Mouse (Mus musculus) embryo, embryonic 10 days (tissue): Measurements from ENCODE around the gene Acsm1.
"Not testable (repeated sequence)": the region's sequence is repeated elsewhere in the genome, so short reads cannot be mapped to it uniquely, and the experiment has no call there.

Source experiments
- DNase-seq: peaks from one replicate; pipeline ENCODE4 v3.0.0-alpha.2; 2015; ENCODE audit warnings: low spot score

Gene Acsm1

DNA sequence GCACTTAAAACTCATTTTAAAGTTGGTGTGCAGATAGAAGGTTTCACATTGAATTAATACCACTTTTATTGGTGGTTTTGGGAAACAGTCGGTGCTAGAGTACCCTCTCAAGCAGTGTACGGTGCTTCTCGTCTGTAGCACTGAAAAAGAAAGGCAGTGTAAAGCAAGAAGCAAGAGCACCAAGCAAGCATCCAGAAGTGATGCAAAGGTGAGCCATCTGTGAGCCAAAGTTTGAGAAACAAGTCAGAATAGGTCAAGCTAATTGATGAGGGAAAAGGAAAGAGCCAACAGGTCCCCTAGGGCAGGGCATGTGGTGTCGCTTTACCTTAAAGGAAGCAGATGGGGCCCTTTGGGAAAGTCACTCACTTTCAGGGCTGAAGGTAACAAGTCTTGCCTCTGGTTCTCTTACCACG lies at the start of gene Acsm1:
Gene Acsm1, plus strand, starts transcription at position 363 of the 413 bp plus-strand sequence.
- no peak for DNase-seq

GRCm38 (mm10) chr7:119559789-119560451 lies 46.9 kb upstream of the Acsm1 start:
- DNase-seq = no peak

DNA sequence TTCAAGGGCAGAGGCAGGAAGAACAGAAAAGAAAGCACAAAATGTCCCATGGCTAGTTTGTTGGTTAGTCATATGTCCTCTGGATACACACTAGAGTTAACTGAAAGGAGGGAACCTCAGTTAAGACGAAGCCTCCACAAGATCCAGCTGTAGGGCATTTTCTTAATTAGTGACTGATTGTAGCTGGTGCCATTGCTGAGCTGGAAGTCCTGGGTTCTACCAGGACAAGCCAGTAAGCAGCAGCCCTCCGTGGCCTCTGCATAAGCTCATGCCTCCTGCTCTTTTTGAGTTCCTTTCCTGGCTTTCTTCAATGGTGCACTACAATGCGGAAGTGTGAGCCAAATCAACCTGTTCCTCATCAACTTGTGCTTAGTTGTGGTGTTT lies 46.4 kb upstream of the Acsm1 start:
- no peak for DNase-seq

GRCm38 (mm10) chr7:119561441-119561840 lies 45.4 kb upstream of the Acsm1 start:
- DNase-seq = no peak

- DNase-seq = not testable (repeated sequence)
Observed at GRCm38 (mm10) chr7:119562476-119562875, 44.4 kb upstream of the Acsm1 start.

DNA sequence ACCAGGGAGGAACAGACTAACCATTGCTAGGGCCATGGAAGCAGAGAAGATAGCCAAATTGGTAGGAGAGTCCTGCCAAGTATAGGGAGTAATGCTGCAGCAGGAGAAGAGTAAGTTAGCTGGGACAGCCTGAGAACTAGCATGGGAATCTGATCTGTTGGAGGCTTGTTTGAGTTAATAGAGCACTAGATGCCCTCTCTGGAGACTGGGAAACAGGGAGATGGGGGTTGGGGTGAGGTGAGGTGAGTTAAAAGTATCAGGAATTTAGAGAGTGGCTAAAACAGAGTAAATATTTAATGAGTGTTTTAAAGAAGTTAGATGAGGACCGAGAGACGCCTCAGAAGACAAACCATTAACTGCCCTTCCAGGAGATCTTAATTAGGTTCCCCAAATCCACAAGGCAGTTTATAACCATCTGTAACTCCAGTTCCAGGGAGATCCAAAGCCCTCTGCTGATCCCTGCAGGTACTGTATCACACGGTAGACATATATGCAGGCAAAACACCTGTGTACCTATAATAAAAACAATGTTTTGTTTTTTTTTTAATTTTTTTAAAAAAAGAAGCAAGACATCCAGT lies 12.2 kb upstream of the Acsm1 start:
- DNase-seq = no peak

- DNase-seq = no peak
Observed at GRCm38 (mm10) chr7:119595306-119595705, 11.5 kb upstream of the Acsm1 start.

DNA sequence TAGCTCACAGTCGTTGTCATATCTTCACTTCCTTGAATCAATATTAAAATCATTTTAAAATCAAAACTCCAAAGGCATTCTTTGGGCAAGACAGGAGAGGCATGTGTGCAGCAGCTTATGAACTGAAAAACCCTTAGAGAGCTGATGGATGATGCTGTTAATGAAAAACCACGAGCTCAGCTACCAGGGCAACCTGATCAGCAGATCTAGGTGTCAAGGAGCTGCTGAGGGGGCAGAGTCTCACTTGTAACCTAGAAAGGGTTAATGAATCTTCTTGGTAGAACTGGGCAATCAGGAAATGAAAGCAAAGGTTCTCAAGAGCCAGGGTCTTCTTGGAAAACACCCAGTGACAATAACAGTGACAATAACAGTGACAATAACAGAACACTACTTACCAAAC lies 10.3 kb upstream of the Acsm1 start:
- DNase-seq = no peak

- DNase-seq = no peak
Observed at GRCm38 (mm10) chr7:119601195-119601953, 5.5 kb upstream of the Acsm1 start.

- no peak for DNase-seq
Observed at GRCm38 (mm10) chr7:119601954-119602317, 4.9 kb upstream of the Acsm1 start.

- no peak for DNase-seq
Observed at GRCm38 (mm10) chr7:119604903-119605483, 1.8 kb upstream of the Acsm1 start.

GRCm38 (mm10) chr7:119605926-119606663 lies 731 bp upstream of the Acsm1 start:
- no peak for DNase-seq

- DNase-seq = no peak
Observed at GRCm38 (mm10) chr7:119607796-119608515, 1.1 kb downstream of the Acsm1 start.

DNA sequence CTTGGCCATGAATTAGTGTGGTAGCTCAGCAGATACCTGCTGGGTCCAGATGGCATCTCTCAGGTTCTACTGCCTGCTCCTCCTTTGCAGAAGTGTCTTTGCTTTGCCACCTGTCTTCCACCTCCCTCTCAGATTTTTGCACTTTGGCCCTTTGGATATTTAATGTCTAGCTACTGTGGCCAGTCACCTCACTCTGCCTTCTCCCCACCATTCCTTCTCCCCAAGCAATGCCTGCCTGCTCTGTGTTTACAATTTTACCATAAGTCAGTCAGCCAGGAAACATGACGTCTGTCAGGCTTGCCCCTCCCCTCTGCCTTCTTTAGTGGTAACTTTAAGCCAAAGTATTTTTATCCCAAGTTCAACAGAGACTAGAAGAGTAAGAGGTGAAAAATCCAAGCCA lies 9.7 kb downstream of the Acsm1 start:
- DNase-seq = no peak

GRCm38 (mm10) chr7:119617593-119617992 lies 10.8 kb downstream of the Acsm1 start:
- no peak for DNase-seq

DNA sequence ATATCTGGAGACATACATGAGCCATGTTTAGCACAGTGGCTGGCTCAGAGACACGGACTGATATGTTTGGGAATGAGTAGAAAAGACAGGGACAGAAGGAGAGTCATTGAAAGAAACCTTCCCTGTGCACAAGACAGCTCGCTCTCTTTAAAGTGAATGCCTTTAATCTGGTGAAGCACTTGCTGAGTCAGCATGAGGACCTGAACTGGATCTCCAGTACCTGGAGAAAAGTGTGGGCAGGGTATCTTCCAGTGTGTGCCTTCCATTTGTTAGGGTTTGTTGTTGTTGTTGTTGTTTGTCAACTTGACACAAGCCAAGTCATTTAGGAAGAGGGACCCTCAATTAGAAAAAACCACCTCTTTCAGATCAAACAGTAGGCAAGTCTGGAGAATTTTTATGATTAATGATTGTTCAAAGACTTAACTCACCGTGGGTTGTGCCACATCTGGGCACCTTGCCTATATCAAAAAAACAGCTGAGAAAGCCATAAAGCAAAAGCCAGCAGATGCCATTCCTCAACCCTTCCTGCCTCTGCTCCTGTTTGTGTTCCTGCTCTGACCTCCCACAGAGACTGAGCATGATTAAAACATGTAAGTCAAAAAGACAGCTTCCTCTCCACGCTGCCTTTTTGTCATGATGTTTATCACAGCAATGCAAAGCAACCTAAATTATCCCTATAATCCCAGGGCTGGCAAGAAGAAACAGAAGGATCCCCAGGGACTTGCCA lies 11.5 kb downstream of the Acsm1 start:
- DNase-seq = no peak

DNA sequence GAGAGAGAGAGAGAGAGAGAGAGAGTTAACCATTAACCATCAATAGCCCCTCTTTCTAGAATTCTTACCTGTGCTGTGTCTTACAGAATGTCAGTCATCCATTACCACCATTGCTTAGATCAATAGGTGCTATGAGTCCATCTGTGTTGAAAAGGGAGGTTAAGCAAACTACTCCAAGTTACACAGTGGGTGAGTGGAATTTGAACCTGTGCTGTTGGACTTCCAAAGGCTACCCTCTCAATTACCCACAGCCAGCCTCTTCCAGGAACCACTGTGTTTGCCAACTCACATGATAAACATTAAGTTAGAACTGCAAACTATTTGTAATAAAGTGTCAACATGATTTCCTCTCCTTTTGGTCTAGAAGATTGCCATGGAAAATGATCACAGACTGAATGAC lies 13.3 kb downstream of the Acsm1 start:
- no peak for DNase-seq

GRCm38 (mm10) chr7:119638773-119639172 lies 31.9 kb downstream of the Acsm1 start:
- no peak for DNase-seq

DNA sequence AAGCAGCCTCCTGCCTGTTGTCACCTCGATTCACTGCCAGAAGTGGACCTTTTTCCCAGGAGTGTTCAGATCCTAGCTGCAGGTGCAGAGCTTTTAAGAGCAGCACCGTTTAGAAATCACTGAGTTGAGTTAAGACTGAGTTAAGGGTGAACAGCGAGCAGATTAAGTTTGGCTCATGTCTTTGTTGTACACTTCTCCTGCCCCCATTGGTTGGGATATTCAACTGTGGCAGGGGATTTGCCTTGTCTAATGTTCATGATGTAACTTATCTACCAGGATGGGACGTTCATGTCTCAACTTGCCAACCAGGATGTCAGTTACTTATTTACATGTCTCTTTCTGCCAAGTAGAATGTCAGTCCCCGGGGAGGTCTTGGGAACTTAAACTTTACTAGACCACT lies 35.5 kb downstream of the Acsm1 start:
- no peak for DNase-seq

GRCm38 (mm10) chr7:119667893-119668292 lies 61.1 kb downstream of the Acsm1 start:
- DNase-seq = no peak

DNA sequence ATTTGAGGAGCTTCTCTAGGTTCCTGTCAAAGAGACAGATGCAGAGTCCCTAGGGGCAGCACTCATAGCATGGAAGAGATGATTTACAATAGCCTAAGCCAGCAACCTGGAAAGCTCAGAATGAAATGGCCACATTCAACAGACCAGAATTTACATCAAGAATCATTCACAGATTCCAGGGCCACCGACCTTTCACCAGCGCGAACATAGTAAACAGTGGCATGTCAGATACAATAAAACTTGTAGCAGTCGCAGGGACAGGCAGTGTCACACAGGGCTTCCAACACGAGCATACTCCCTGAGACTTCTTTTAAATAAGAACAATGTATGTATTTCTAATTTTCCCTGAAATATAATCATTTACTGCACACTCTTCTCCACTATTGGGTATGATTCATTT lies 63.6 kb downstream of the Acsm1 start:
- no peak for DNase-seq
